Mouse (Mus musculus) CH12.LX (cell line): Measurements from ENCODE around the gene Eif3k. TPM values are rescaled to one million over a fixed set of nuclear protein-coding genes. Genes with fewer than 3 reads are reported as not detected.
A peak's percentile ranks its signal among the peaks of the same experiment; 100 is the strongest.

ENCODE experiments used
- DNase-seq: peaks from one replicate; pipeline ENCODE4 v3.0.0-alpha.2; 2013; ENCODE audit errors: extremely low read depth
- H3K27ac ChIP-seq: 2 replicates; pipeline ENCODE4 v1.5.1; 2012; ENCODE audit warnings: low read depth, mild to moderate bottlenecking, control low read depth, moderate library complexity; ENCODE audit not compliant: insufficient read depth
- H3K27me3 ChIP-seq: replicated peaks from 2 replicates; pipeline ENCODE3; 2012; ENCODE audit warnings: inconsistent platforms
- H3K36me3 ChIP-seq, 2 experiments: replicated peaks in 1 of 2; 2 replicates each; pipeline versions ENCODE3 to v1.6.1; 2012; ENCODE audit warnings: inconsistent platforms in 1 of 2, low read length in 1 of 2, mild to moderate bottlenecking in 1 of 2, mixed read lengths in 1 of 2, moderate library complexity in 1 of 2; ENCODE audit not compliant: control insufficient read depth in 1 of 2, insufficient read depth in 1 of 2
- H3K4me1 ChIP-seq, 2 experiments: 2 replicates each; pipeline ENCODE4 v1.6.1; 2012; ENCODE audit warnings: inconsistent platforms in 1 of 2, moderate library complexity in 1 of 2; ENCODE audit not compliant: insufficient read depth in 2 of 2, control insufficient read depth in 1 of 2
- H3K4me2 ChIP-seq: 2 replicates; pipeline ENCODE4 v1.6.1; 2012; ENCODE audit warnings: low read depth, mild to moderate bottlenecking, control low read depth; ENCODE audit not compliant: poor library complexity, insufficient read depth, severe bottlenecking
- H3K4me3 ChIP-seq, 3 experiments: fragments of 150-350 bp in 1 of 3; sonication (generic) in 1 of 3; replicated peaks in 1 of 3; 2 replicates each; pipeline versions ENCODE3 to v1.5.1; 2011 to 2012; ENCODE audit warnings: low read depth in 2 of 3, low read length in 2 of 3, mild to moderate bottlenecking in 2 of 3, moderate library complexity in 2 of 3, control low read depth in 1 of 3, improper control_type of control experiment in 1 of 3, inconsistent platforms in 1 of 3, mixed read lengths in 1 of 3; ENCODE audit not compliant: poor library complexity in 1 of 3
- H3K79me2 ChIP-seq: replicated peaks from 2 replicates; pipeline ENCODE4 v1.6.1; 2012; ENCODE audit warnings: mild to moderate bottlenecking, moderate library complexity; ENCODE audit not compliant: control insufficient read depth, poor library complexity, insufficient read depth, severe bottlenecking; ENCODE audit errors: extremely low read depth
- H3K9ac ChIP-seq: 2 replicates; pipeline ENCODE4 v1.6.1; 2012; ENCODE audit warnings: low read depth, mild to moderate bottlenecking, control low read depth, moderate library complexity; ENCODE audit not compliant: insufficient read depth
- H3K9me3 ChIP-seq: replicated peaks from 2 replicates; pipeline ENCODE3; 2012; ENCODE audit warnings: low read length, inconsistent platforms, mixed read lengths
- BHLHE40 ChIP-seq: IDR thresholded peaks from 2 replicates; pipeline ENCODE4 v1.6.1; 2011; ENCODE audit warnings: mild to moderate bottlenecking, low read depth, low read length, improper control_type of control experiment
- CHD1 ChIP-seq: IDR thresholded peaks from 2 replicates; pipeline ENCODE4 v1.6.1; 2012; ENCODE audit warnings: low read depth, low read length, improper control_type of control experiment, inconsistent platforms
- CHD2 ChIP-seq: IDR thresholded peaks from 2 replicates; pipeline ENCODE4 v1.6.1; 2011; ENCODE audit warnings: low read length, improper control_type of control experiment
- CTCF ChIP-seq, 2 experiments: IDR thresholded peaks in 1 of 2; conservative IDR thresholded peaks in 1 of 2; 2 replicates each; pipeline ENCODE4 v1.5.1; 2011 to 2012; ENCODE audit warnings: low read depth in 2 of 2, low read length in 2 of 2, improper control_type of control experiment in 1 of 2, inconsistent platforms in 1 of 2, mild to moderate bottlenecking in 1 of 2, moderate library complexity in 1 of 2
- E2F4 ChIP-seq: IDR thresholded peaks from 2 replicates; pipeline ENCODE4 v1.6.1; 2011; ENCODE audit warnings: low read depth, low read length, improper control_type of control experiment; ENCODE audit not compliant: insufficient replicate concordance
- ELF1 ChIP-seq: IDR thresholded peaks from 2 replicates; pipeline ENCODE4 v1.6.1; 2014; ENCODE audit warnings: low read depth, mild to moderate bottlenecking, inconsistent platforms, low read length, improper control_type of control experiment
- EP300 ChIP-seq: IDR thresholded peaks from 2 replicates; pipeline ENCODE4 v1.6.1; 2011; ENCODE audit warnings: low read length, improper control_type of control experiment
- ETS1 ChIP-seq: conservative IDR thresholded peaks from 2 replicates; pipeline ENCODE4 v1.6.1; 2012; ENCODE audit warnings: low read depth, mild to moderate bottlenecking, inconsistent platforms, low read length, improper control_type of control experiment, moderate library complexity
- GABPA ChIP-seq: IDR thresholded peaks from 2 replicates; pipeline ENCODE4 v1.6.1; 2012; ENCODE audit warnings: low read depth, low read length, improper control_type of control experiment, inconsistent platforms; ENCODE audit not compliant: insufficient replicate concordance
- HCFC1 ChIP-seq: IDR thresholded peaks from 2 replicates; pipeline ENCODE4 v1.6.1; 2012; ENCODE audit warnings: low read depth, mild to moderate bottlenecking, inconsistent platforms, low read length, improper control_type of control experiment
- IRF4 ChIP-seq: IDR thresholded peaks from 2 replicates; pipeline ENCODE4 v1.6.1; 2014; ENCODE audit warnings: low read depth, mild to moderate bottlenecking, inconsistent platforms, low read length, improper control_type of control experiment
- JUN ChIP-seq: IDR thresholded peaks from 2 replicates; pipeline ENCODE4 v1.6.1; 2011; ENCODE audit warnings: low read depth, mild to moderate bottlenecking, low read length, improper control_type of control experiment, moderate library complexity; ENCODE audit not compliant: insufficient read depth
- JUND ChIP-seq: conservative IDR thresholded peaks from 2 replicates; pipeline ENCODE4 v1.6.1; 2011; ENCODE audit warnings: low read depth, low read length, improper control_type of control experiment
- KAT2A ChIP-seq: IDR thresholded peaks from 2 replicates; pipeline ENCODE4 v1.6.1; 2012; ENCODE audit warnings: low read length, improper control_type of control experiment, inconsistent platforms; ENCODE audit not compliant: insufficient replicate concordance
- MAFK ChIP-seq: IDR thresholded peaks from 2 replicates; pipeline ENCODE4 v1.6.1; 2011; ENCODE audit warnings: low read length, improper control_type of control experiment; ENCODE audit not compliant: insufficient replicate concordance
- MAX ChIP-seq: IDR thresholded peaks from 2 replicates; pipeline ENCODE4 v1.6.1; 2011; ENCODE audit warnings: low read length, improper control_type of control experiment
- MAZ ChIP-seq: IDR thresholded peaks from 2 replicates; pipeline ENCODE4 v1.6.1; 2012; ENCODE audit warnings: low read depth, mild to moderate bottlenecking, inconsistent platforms, low read length, improper control_type of control experiment, moderate library complexity
- MEF2A ChIP-seq: IDR thresholded peaks from 2 replicates; pipeline ENCODE4 v1.6.1; 2014; ENCODE audit warnings: low read depth, mild to moderate bottlenecking, inconsistent platforms, low read length, improper control_type of control experiment, borderline replicate concordance
- MXI1 ChIP-seq: IDR thresholded peaks from 2 replicates; pipeline ENCODE4 v1.6.1; 2011; ENCODE audit warnings: mild to moderate bottlenecking, low read depth, low read length, improper control_type of control experiment
- MYC ChIP-seq: IDR thresholded peaks from 2 replicates; pipeline ENCODE4 v1.6.1; 2011; ENCODE audit warnings: low read depth, mild to moderate bottlenecking, improper control_type of control experiment, low read length
- NELFE ChIP-seq: IDR thresholded peaks from 2 replicates; pipeline ENCODE4 v1.6.1; 2011; ENCODE audit warnings: low read depth, low read length, improper control_type of control experiment
- NRF1 ChIP-seq: IDR thresholded peaks from 2 replicates; pipeline ENCODE4 v1.6.1; 2014; ENCODE audit warnings: low read depth, mild to moderate bottlenecking, inconsistent platforms, low read length, improper control_type of control experiment, moderate library complexity
- PAX5 ChIP-seq: IDR thresholded peaks from 2 replicates; pipeline ENCODE4 v1.6.1; 2012; ENCODE audit warnings: low read length, inconsistent platforms, mixed read lengths
- POLR2A ChIP-seq: IDR thresholded peaks from 2 replicates; pipeline ENCODE4 v1.6.1; 2011; ENCODE audit warnings: low read depth, mild to moderate bottlenecking, improper control_type of control experiment, low read length
- POLR2AphosphoS2 ChIP-seq: IDR thresholded peaks from 2 replicates; pipeline ENCODE4 v1.6.1; 2011; ENCODE audit warnings: low read depth, low read length, improper control_type of control experiment
- RAD21 ChIP-seq: IDR thresholded peaks from 2 replicates; pipeline ENCODE4 v1.6.1; 2011; ENCODE audit warnings: low read depth, mild to moderate bottlenecking, low read length, improper control_type of control experiment, moderate library complexity
- RCOR1 ChIP-seq: conservative IDR thresholded peaks from 2 replicates; pipeline ENCODE4 v1.6.1; 2012; ENCODE audit warnings: low read depth, mild to moderate bottlenecking, inconsistent platforms, low read length, improper control_type of control experiment
- SIN3A ChIP-seq: IDR thresholded peaks from 2 replicates; pipeline ENCODE4 v1.6.1; 2012; ENCODE audit warnings: low read length, improper control_type of control experiment, inconsistent platforms
- SMC3 ChIP-seq: IDR thresholded peaks from 2 replicates; pipeline ENCODE4 v1.6.1; 2011; ENCODE audit warnings: low read depth, low read length, improper control_type of control experiment
- TBP ChIP-seq: conservative IDR thresholded peaks from 2 replicates; pipeline ENCODE4 v1.6.1; 2011; ENCODE audit warnings: low read depth, low read length, improper control_type of control experiment
- TCF12 ChIP-seq: IDR thresholded peaks from 2 replicates; pipeline ENCODE4 v1.6.1; 2014; ENCODE audit warnings: low read depth, mild to moderate bottlenecking, inconsistent platforms, low read length, improper control_type of control experiment
- UBTF ChIP-seq: IDR thresholded peaks from 2 replicates; pipeline ENCODE4 v1.6.1; 2012; ENCODE audit warnings: low read depth, mild to moderate bottlenecking, inconsistent platforms, low read length, improper control_type of control experiment, moderate library complexity
- USF1 ChIP-seq: IDR thresholded peaks from 2 replicates; pipeline ENCODE4 v1.6.1; 2014; ENCODE audit warnings: low read depth, mild to moderate bottlenecking, inconsistent platforms, low read length, improper control_type of control experiment
- USF2 ChIP-seq: conservative IDR thresholded peaks from 2 replicates; pipeline ENCODE4 v1.6.1; 2011; ENCODE audit warnings: low read depth, low read length, improper control_type of control experiment
- ZC3H11A ChIP-seq: IDR thresholded peaks from 2 replicates; pipeline ENCODE4 v1.6.1; 2012; ENCODE audit warnings: low read depth, mild to moderate bottlenecking, inconsistent platforms, low read length, improper control_type of control experiment
- ZKSCAN1 ChIP-seq: IDR thresholded peaks from 2 replicates; pipeline ENCODE4 v1.6.1; 2012; ENCODE audit warnings: low read depth, inconsistent platforms, low read length, improper control_type of control experiment, borderline replicate concordance
- ZMIZ1 ChIP-seq: IDR thresholded peaks from 2 replicates; pipeline ENCODE4 v1.6.1; 2012; ENCODE audit warnings: low read depth, mild to moderate bottlenecking, inconsistent platforms, low read length, improper control_type of control experiment
- ZNF384 ChIP-seq: IDR thresholded peaks from 2 replicates; pipeline ENCODE4 v1.6.1; 2012; ENCODE audit warnings: low read depth, low read length, improper control_type of control experiment, inconsistent platforms
- dilution Hi-C: fragments of 300-500 bp; cut with MboI; formaldehyde crosslinking; loops from 2 replicates; pipeline ENCODE4 v1.14.3; 2020; ENCODE audit warnings: low sequenced_read_pairs; ENCODE audit not compliant: extremely low pct_unique_long_range_greater_than_20kb, extremely low pct_ligation_motif_present
- in situ Hi-C: fragments of 300-500 bp; cut with MboI; formaldehyde crosslinking; loops from 3 replicates; pipeline ENCODE4 v1.14.3; 2019; ENCODE audit warnings: low sequenced_read_pairs, low pct_ligation_motif_present, low pct_unique_long_range_greater_than_20kb, mixed read lengths
- polyA plus RNA-seq: library from polyadenylated mRNA; unstranded; fragments of >175 nt; gene quantifications from 2 replicates; pipeline ENCODE4 v1.2.1, GENCODE M21; 2012; ENCODE audit warnings: low read depth; ENCODE audit not compliant: insufficient read length
- total RNA-seq, 2 experiments: library from RNA; depleted of rRNA; stranded (reverse); fragments of 300-350 nt in 1 of 2; fragments of >200 nt in 1 of 2; gene quantifications; 2 replicates each; pipeline ENCODE4 v1.2.3; 2012 to 2014

Gene Eif3k
- total and polyA plus RNA-seq, 3 experiments: 513 to 658 (median 584) TPM

DNA sequence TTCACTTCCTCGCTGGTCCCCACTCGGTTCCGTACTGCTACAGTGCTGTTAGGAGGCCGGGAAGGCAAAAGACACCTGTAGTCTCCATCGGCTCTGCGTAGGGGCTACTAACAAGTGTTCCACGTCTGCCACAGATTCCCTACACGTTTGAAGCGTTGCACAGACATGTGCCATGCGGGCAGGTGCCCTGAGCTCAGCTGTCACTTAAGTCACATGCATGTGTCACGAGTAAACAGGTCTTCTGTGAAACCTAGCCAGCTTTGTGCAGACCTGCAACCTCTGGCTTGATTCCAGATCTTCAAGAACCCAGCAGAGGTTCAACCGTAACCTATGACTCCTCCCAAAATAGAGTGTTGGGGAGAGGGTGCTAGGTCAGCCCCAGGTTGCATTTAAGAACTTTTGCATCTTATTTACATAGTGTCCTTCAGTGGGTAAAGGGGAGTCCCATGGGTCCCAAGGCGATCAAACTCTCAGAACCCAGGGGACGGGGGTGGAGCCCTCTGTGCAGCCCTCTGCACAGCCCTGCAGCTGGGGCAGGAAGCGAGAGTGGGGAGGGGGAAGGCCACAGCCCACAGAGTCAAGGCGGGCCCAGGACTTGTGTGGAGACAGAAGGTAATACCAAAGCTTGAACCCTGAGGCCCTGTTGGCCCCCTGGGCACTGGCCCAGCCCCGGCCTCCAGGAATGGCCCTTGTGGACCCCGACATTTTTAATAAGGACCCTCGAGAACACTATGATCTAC lies 780 bp upstream of the Eif3k start:
- Histone ChIP-seq H3K9ac (peak overlapping the region; percentile 94), H3K27ac (peak overlapping the region; percentile 98), H3K79me2 (peaks cover 61% of the 10 kb centered on the region), H3K4me3 (peak overlapping the region; percentile 84 to 99 (median 97)), H3K27me3 (no peaks in the 10 kb centered on the region), H3K4me1 (peaks cover 21 to 43% of the 10 kb centered on the region in 2 experiments), H3K36me3 (peaks cover 44 to 55% of the 10 kb centered on the region in 2 experiments), H3K4me2 (peak overlapping the region; percentile 33), H3K9me3 (no peaks in the 10 kb centered on the region)
- peak; percentile 99 for DNase-seq
- TF ChIP-seq ETS1: peak; percentile 88
- peak; percentile 99 for TF ChIP-seq BHLHE40
- TF ChIP-seq JUND: no peak
- TF ChIP-seq IRF4: peak; percentile 92
- peak; percentile 90 for TF ChIP-seq EP300
- TF ChIP-seq KAT2A: 0 out of 2 replicates have a peak, but pooled peaks have one; percentile 78
- TF ChIP-seq USF2: no peak
- TF ChIP-seq ZNF384: peak; percentile 75
- no peak for TF ChIP-seq GABPA
- TF ChIP-seq POLR2AphosphoS2: peak; percentile 87
- no peak for TF ChIP-seq PAX5
- TF ChIP-seq CHD1: no peak; the same call in 1 of the 2 replicates
- TF ChIP-seq CTCF (conservative IDR thresholded peaks at IDR 0.05 in 1 of 2, IDR thresholded peaks at IDR 0.05 in 1 of 2; ENCODE audit: low read depth in 2 of 2, low read length in 2 of 2): no peak
- peak; percentile 91 for TF ChIP-seq SIN3A
- TF ChIP-seq MAZ: peak; percentile 96
- TF ChIP-seq ZKSCAN1: no peak
- peak; percentile 80 for TF ChIP-seq MAX
- no peak for TF ChIP-seq JUN
- peak; percentile 96 for TF ChIP-seq MEF2A
- TF ChIP-seq NRF1: peak; percentile 23; the same call in 1 of the 2 replicates
- peak; percentile 68; the same call in 1 of the 2 replicates for TF ChIP-seq MAFK
- no peak; the same call in none of the 2 replicates for TF ChIP-seq SMC3
- TF ChIP-seq NELFE: peak; percentile 66
- no peak for TF ChIP-seq ZC3H11A
- TF ChIP-seq POLR2A: peak; percentile 77
- peak; percentile 84 for TF ChIP-seq TBP
- peak; percentile 77; the same call in 1 of the 2 replicates for TF ChIP-seq E2F4
- TF ChIP-seq ELF1: peak; percentile 67; the same call in 1 of the 2 replicates
- no peak; the same call in none of the 2 replicates for TF ChIP-seq RAD21
- TF ChIP-seq ZMIZ1: peak; percentile 90
- peak; percentile 96 for TF ChIP-seq TCF12
- TF ChIP-seq MXI1: peak; percentile 88
- peak; percentile 84 for TF ChIP-seq CHD2
- peak; percentile 73; the same call in 1 of the 2 replicates for TF ChIP-seq UBTF
- peak; percentile 73 for TF ChIP-seq RCOR1
- TF ChIP-seq MYC: peak; percentile 72
- TF ChIP-seq HCFC1: peak; percentile 60
- TF ChIP-seq USF1: no peak
- dilution Hi-C loops (no loop called here), in situ Hi-C loops (no loop called here)
